Comparison of ENCODE assay signal across 12 mouse cellular contexts in genomic region chr8:83768526-83768925, GRCm38 (mm10). TPM values are rescaled to one million over a fixed set of nuclear protein-coding genes. Genes with fewer than 3 reads are reported as not detected.
DNase-seq lines count a peak whose midpoint lies in the region; ATAC-seq and TF ChIP-seq lines count a peak whose summit lies in the region.
"Had no signal": no experiment of that assay in that cellular context is flagged by ENCODE, and none has a peak within 500 bp of the region (broad histone marks: within the 10 kb centered on the region; RNA-seq: fewer than 3 reads in every experiment).

No protein-coding gene starts in this region.

- H3K27ac ChIP-seq in heart, adult 2 months = no peak overlapping the region
- H3K27ac ChIP-seq in neural tube, embryonic 15.5 days (replicated peaks) = no peak overlapping the region
- H3K27ac ChIP-seq: hindbrain, embryonic 13.5 days had no signal

- TF ChIP-seq CTCF in heart, adult 2 months (IDR thresholded peaks at IDR 0.05) = no peak

- H3K36me3 ChIP-seq in heart, adult 2 months (ENCODE audit: control insufficient read depth, insufficient read depth, low read length) = no peaks in the 10 kb centered on the region
- no peaks in the 10 kb centered on the region for H3K36me3 ChIP-seq in neural tube, embryonic 15.5 days
- H3K36me3 ChIP-seq: hindbrain, embryonic 13.5 days had no signal

- no peaks in the 10 kb centered on the region for H3K27me3 ChIP-seq in heart, adult 2 months (ENCODE audit: control insufficient read depth, insufficient read depth, low read length)
- peaks cover 17% of the 10 kb centered on the region for H3K27me3 ChIP-seq in neural tube, embryonic 15.5 days (replicated peaks)

- no peak overlapping the region for H3K4me2 ChIP-seq in neural tube, embryonic 15.5 days
- H3K4me2 ChIP-seq: hindbrain, embryonic 13.5 days had no signal

- H3K9ac ChIP-seq in heart, adult 2 months (ENCODE audit: low read depth, low read length) = no peak overlapping the region
- H3K9ac ChIP-seq in neural tube, embryonic 15.5 days (replicated peaks) = no peak overlapping the region
- H3K9ac ChIP-seq: forebrain, postnatal 0 days; hindbrain, embryonic 13.5 days had no signal

- ATAC-seq in common myeloid progenitor, adult 5-6 weeks (replicated peaks; ENCODE audit: low read depth, poor library complexity, severe bottlenecking) = peak; percentile 63
- ATAC-seq in neutrophil, adult 5-6 weeks (ENCODE audit: extremely low read depth, insufficient number of reproducible peaks, low FRiP score, poor library complexity, severe bottlenecking) = peak; percentile 46; the same call in 1 of the 2 replicates
- ATAC-seq in neural tube, embryonic 15.5 days (ENCODE audit: low FRiP score) = no peak
- ATAC-seq: forebrain, postnatal 0 days had no signal

- no peak overlapping the region for H3K4me3 ChIP-seq in heart, adult 2 months
- no peak overlapping the region for H3K4me3 ChIP-seq in neural tube, embryonic 15.5 days (replicated peaks)
- H3K4me3 ChIP-seq: hindbrain, embryonic 13.5 days; myocyte had no signal

- TF ChIP-seq EP300 in heart, adult 2 months (IDR thresholded peaks at IDR 0.05; ENCODE audit: insufficient read depth, low read depth, low read length) = peak; percentile 36; the same call in 1 of the 2 replicates

- peak; percentile 34 to 43 for DNase-seq in heart, adult 2 months
- DNase-seq in heart, postnatal 14 days = no peak
- peak; percentile 72 to 84 for DNase-seq in lung, adult 18-20 months
- no peak for DNase-seq in cerebellum, postnatal 14 days
- no peak for DNase-seq in kidney, adult 18-20 months
- DNase-seq: B cell, adult 2 months; forebrain, postnatal 0 days had no signal

- intact Hi-C loops in heart, adult 2 months (cut with DNase I) = no loop called here
- intact Hi-C loops in heart, postnatal 14 days (cut with DNase I) = no loop called here

- WGBS in heart, adult 2 months = 20% methylated on average over 5 of the region's 5 CpGs
- 56% methylated on average over 5 of the region's 5 CpGs for WGBS in neural tube, embryonic 15.5 days

- peaks cover 5% of the 10 kb centered on the region; the same call in 1 of the 2 replicates for H3K4me1 ChIP-seq in heart, adult 2 months (ENCODE audit: control insufficient read depth, insufficient read depth, low read length)
- peaks cover 12% of the 10 kb centered on the region for H3K4me1 ChIP-seq in neural tube, embryonic 15.5 days

- no peaks in the 10 kb centered on the region for H3K9me3 ChIP-seq in neural tube, embryonic 15.5 days (replicated peaks)
- H3K9me3 ChIP-seq: hindbrain, embryonic 13.5 days had no signal

- no peaks in the 10 kb centered on the region for H3K79me2 ChIP-seq in heart, adult 2 months (replicated peaks; ENCODE audit: control insufficient read depth, insufficient read depth, low read length)

- TF ChIP-seq POLR2A in heart, adult 2 months (IDR thresholded peaks at IDR 0.05; ENCODE audit: insufficient read depth, low read depth, low read length) = no peak

RNA-seq across cellular contexts. Expression of gene Adgre5, which starts 27.4 kb away (rescaled TPM):
- total RNA-seq in heart, adult 2 months (2021) = 10 to 100 TPM; 44.6 to 46.4 TPM
- polyA plus RNA-seq in heart, adult 2 months (2012; rRNA removed) = 73.1 and 73.9 TPM in 2 replicates
- total RNA-seq in heart, postnatal 14 days (2021) = 10 to 100 TPM; 56.7 to 59.2 TPM
- total RNA-seq in common myeloid progenitor, adult 5-6 weeks (2017) = 15.0 and 15.2 TPM in 2 replicates
- total RNA-seq in neutrophil, adult 5-6 weeks (2017) = 1,105 and 1,130 TPM in 2 replicates
- polyA plus RNA-seq in neural tube, embryonic 15.5 days (2015; fragmentation: Nextera tagmentation; extraction: Ambion mirVana) = 12.2 and 15.5 TPM in 2 replicates

RNA-seq across cellular contexts. Expression of gene Ddx39, which starts 53.5 kb away (rescaled TPM):
- 10 to 100 TPM; 15.7 to 17.7 TPM for total RNA-seq in heart, adult 2 months (2021)
- polyA plus RNA-seq in heart, adult 2 months (2012; rRNA removed) = 18.0 and 27.3 TPM in 2 replicates
- total RNA-seq in heart, postnatal 14 days (2021) = 10 to 100 TPM; 24.1 to 26.0 TPM
- total RNA-seq in common myeloid progenitor, adult 5-6 weeks (2017) = 109 and 124 TPM in 2 replicates
- total RNA-seq in neutrophil, adult 5-6 weeks (2017) = 47.5 and 56.8 TPM in 2 replicates
- 86.5 and 117 TPM in 2 replicates for polyA plus RNA-seq in neural tube, embryonic 15.5 days (2015; fragmentation: Nextera tagmentation; extraction: Ambion mirVana)

Comparison
In these comparisons a context has a peak if more than half of its experiments do, and no peak if none do; other contexts are left out.
1. DNase-seq: peak in heart, adult 2 months (2 of 2) and lung, adult 18-20 months (2 of 2); none in heart, postnatal 14 days (0 of 2), cerebellum, postnatal 14 days (0 of 2) and kidney, adult 18-20 months (single experiment).
2. RNA of gene Adgre5, which starts 27.4 kb away (total RNA-seq): 1,105 to 1,130 TPM in neutrophil, adult 5-6 weeks; 56.7 to 59.2 TPM in heart, postnatal 14 days, 44.6 to 46.4 TPM in heart, adult 2 months and 15.0 to 15.2 TPM in common myeloid progenitor, adult 5-6 weeks; every median in the first group is over 10 times any median in the second.